Mouse (Mus musculus): ENCODE results near the gene Ndufb2. TPM values are rescaled to one million over a fixed set of nuclear protein-coding genes. Genes with fewer than 3 reads are reported as not detected.

Gene Ndufb2
- 410 and 414 TPM in 2 replicates for polyA plus RNA-seq (2015; fragmentation: Nextera tagmentation; extraction: Ambion mirVana)

DNA sequence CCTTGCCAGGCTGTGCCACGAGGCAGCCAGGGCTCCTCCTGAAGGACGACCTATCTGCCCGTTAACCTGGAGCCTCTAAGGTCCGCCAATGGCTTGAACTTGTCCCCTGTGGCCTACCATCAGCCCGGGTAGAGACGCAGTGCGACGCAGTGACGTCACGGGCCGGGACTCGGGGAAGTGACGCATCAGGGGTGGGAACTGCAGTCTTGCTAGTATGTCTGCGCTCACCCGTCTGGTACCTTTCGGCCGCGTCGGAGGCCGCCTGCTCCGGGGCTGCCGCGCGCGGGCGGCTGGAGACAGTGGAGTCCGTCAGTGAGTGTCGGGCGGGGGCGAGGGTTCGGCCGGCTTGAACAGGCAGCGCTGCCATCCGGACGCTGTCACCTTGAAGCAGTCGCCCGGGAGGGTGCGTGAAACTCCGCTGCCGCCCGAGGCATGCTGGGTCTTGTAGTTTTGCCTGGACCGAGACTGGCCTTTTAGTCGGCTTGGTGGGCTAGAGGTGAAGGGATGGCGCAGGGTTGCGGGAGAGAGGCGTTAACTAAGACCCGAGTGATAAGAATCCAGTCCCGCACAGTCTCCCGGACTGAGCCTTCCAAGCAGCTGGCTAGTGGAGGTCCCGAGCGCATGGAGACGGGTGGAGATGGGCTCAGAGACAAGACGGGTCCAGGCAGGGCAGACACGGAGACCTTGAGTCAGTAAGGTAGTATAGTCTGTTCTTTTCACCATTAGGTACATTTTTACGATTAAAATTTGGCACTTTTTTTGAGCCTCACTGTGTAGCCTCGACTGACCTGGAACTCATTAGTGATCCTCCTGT lies at the start of gene Ndufb2:
Gene Ndufb2, plus strand, starts transcription at position 174 of the 814 bp plus-strand sequence.
- Histone ChIP-seq H3K36me3 (peaks cover 35% of the 10 kb centered on the region), H3K4me2 (peak within 1 kb of the TSS; percentile 66), H3K4me1 (replicated peaks) (peaks cover 21% of the 10 kb centered on the region), H3K4me3 (peak within 1 kb of the TSS; percentile 70), H3K9ac (peak within 1 kb of the TSS; percentile 91), H3K27me3 (no peaks in the 10 kb centered on the region), H3K9me3 (no peaks in the 10 kb centered on the region), H3K27ac (peak within 1 kb of the TSS; percentile 97)
- under 1% methylated on average over 56 of the region's 56 CpGs for WGBS
- ATAC-seq (ENCODE audit: low FRiP score) = peak; percentile 98

DNA sequence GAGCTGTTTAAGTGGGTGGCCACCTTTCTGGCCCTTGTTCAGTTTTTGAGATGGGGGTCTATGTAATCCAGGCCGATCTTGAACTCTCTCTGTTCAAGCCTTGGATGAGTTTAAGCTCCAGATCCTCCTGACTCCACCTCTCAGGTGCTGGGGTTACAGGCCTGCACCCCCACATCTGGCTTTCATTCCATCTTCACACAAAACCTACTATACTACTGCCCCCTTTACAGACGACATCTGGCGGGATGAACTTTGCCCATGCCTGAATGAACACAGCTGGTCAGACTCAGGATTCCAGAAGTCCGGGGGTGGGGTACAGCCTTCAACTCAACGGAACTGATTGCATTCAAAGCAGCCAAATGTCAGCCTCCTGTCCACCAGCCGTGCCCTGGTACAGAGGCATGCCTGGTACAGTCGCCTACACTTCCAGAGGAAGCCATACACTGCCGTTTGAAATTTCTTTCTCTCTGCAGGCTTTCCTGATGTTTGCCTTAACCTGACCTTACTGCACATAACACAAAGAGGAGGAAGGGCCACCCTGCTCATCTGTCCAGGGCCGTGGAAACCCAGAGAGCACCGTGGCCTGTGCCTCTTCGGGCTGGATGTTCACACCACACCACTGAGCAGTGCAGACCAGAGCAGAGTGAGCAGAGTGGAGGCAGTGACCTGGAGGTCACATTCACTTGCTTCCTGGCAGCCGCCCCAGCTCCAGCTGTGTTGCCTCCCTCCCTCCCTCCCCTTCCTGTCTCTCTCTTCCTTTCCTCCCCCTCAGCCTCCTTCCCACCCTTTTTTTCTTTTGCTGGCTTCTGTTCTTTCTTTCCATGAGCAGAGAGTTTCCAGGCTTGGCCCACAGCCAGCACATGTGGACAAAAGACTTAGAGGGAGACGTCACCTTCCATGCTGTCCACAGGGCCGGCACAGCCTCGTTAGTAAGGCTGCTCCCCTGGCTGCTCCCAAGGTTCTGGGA lies 49.5 kb upstream of the Ndufb2 start:
- Histone ChIP-seq H3K9ac (peak overlapping the region; percentile 47), H3K4me2 (0 out of 2 replicates have a peak overlapping the region, but pooled peaks have one; percentile 28), H3K36me3 (no peaks in the 10 kb centered on the region), H3K4me3 (no peak overlapping the region), H3K27me3 (no peaks in the 10 kb centered on the region), H3K9me3 (no peaks in the 10 kb centered on the region), H3K4me1 (replicated peaks) (peaks cover 84% of the 10 kb centered on the region), H3K27ac (peak overlapping the region; percentile 88)
- ATAC-seq (ENCODE audit: low FRiP score) = peak; percentile 80
- 16% methylated on average over 15 of the region's 15 CpGs for WGBS

DNA sequence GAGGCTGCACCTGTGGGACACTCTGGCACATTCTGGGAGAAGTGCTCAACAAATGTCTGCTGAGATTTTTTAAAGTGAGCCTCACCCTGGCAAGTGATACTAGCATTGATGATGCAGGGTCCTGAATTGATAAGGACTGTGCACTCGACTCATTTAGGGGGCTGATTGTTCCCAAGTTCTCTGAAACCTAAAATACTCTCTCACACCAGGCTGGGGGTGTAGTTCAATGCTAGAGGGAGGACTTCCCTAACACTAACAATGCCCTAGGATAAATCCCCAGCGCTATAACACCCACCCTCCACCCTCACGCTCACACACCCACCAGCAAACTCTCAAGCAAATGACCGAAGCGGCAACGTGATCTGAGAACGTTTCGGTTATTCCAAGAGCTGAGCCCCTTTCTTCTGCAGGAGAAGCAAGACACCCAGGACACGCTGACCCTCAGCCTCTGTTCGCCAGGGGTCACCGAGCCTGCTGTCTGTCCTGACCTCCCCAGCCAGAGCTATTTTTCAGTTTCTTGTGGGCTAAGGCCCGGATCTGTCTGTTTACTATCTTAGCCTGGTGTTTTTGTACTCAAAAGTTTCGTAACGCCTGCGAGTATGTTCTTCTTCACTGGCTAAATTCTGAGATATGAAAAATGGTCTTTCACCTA lies 48.5 kb upstream of the Ndufb2 start:
- H3K36me3 ChIP-seq = no peaks in the 10 kb centered on the region
- H3K4me3 ChIP-seq = no peak overlapping the region
- H3K27ac ChIP-seq = peak overlapping the region; percentile 88
- no peak for ATAC-seq (ENCODE audit: low FRiP score)
- WGBS = 13% methylated on average over 15 of the region's 15 CpGs
- 0 out of 2 replicates have a peak overlapping the region, but pooled peaks have one; percentile 6 for H3K4me2 ChIP-seq
- no peaks in the 10 kb centered on the region for H3K27me3 ChIP-seq
- H3K4me1 ChIP-seq (replicated peaks) = peaks cover 80% of the 10 kb centered on the region
- H3K9me3 ChIP-seq = no peaks in the 10 kb centered on the region
- H3K9ac ChIP-seq = peak overlapping the region; percentile 47

DNA sequence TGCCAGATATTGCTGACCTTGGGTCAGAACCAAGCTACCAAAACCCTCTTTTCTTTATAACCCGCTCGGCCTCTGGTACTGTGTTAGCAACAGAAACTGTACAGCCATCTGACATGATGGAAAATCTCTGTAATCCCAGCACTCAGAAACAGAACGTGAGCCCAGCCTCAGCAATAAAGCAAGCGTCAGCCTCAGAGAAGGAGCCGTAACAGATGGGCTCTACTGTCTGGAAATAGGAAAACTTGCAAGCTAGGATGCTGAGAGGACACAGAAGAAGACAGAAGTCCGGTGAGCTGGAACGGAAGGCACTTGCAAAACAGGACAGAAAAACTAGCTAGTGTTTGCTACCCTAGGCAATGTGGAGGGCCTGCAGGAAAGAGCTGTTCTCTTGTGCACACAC lies 46.9 kb upstream of the Ndufb2 start:
- WGBS = 84% methylated on average over 7 of the region's 7 CpGs
- Histone ChIP-seq H3K27ac (peak overlapping the region; percentile 58; the same call in 1 of the 2 replicates), H3K9me3 (no peaks in the 10 kb centered on the region), H3K4me2 (no peak overlapping the region), H3K4me1 (replicated peaks) (peaks cover 64% of the 10 kb centered on the region), H3K27me3 (no peaks in the 10 kb centered on the region), H3K4me3 (no peak overlapping the region), H3K9ac (no peak overlapping the region), H3K36me3 (no peaks in the 10 kb centered on the region)
- ATAC-seq (ENCODE audit: low FRiP score) = no peak

DNA sequence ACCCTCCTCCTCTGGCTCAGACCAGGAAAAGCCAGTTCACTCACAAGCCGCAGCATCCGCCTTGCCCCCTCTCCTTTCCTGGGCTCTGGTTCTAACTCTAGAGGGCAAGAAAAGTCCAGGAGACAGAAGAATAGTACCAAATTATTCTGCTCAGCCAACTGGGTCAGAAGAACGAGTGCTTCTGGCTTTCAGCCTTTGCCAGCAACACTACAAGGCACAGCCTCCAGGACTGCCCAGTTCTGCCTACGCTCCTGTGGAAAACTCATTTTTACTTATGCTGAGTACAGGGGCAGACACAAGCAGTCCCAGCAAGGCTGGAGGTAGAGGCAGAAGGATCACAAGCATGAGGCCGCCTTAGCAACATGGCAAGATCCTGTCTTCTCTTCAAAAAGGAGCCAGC lies 44.3 kb upstream of the Ndufb2 start:
- peaks cover 5% of the 10 kb centered on the region; the same call in 1 of the 2 replicates for H3K36me3 ChIP-seq
- peaks cover 53% of the 10 kb centered on the region for H3K4me1 ChIP-seq (replicated peaks)
- H3K27me3 ChIP-seq = no peaks in the 10 kb centered on the region
- no peak for ATAC-seq (ENCODE audit: low FRiP score)
- H3K9me3 ChIP-seq = no peaks in the 10 kb centered on the region
- H3K4me2 ChIP-seq = no peak overlapping the region
- H3K9ac ChIP-seq = no peak overlapping the region; the same call in 1 of the 2 replicates
- no peak overlapping the region for H3K27ac ChIP-seq
- 83% methylated on average over 5 of the region's 5 CpGs for WGBS
- H3K4me3 ChIP-seq = no peak overlapping the region

DNA sequence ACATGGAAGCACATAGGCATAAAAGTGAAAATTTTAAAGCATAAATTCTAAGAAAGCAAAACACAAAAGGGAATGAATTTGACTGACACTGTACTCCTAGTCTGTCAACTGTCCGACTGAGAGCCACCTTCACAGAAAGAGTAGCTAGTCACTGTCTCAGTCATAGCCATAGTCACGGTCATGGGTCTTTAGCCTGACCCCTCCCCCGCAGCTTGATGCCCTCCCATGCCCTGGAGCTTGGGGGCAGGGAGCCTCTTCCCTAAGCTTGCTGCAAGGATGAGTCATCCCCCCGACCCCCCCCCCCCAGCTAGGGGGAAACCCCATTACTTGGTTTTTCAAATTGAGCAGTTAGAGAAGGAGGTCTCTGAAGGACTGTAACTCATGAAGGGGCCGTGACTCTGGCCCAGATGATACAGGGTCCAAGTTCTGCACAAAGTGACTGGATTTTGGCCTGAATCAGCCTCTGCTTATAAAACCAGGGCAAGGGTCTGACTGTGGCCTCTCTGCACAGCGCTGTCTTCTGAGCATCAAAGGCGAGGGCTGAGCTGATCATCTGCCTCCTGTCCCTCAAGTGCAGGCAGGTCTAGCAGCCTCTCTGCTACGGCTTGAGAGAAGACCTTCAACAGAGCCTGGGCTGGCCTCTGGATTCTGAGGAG lies 40.3 kb upstream of the Ndufb2 start:
- Histone ChIP-seq H3K27me3 (no peaks in the 10 kb centered on the region), H3K9ac (peak overlapping the region; percentile 24; the same call in 1 of the 2 replicates), H3K4me1 (replicated peaks) (peaks cover 50% of the 10 kb centered on the region), H3K4me3 (no peak overlapping the region), H3K9me3 (no peaks in the 10 kb centered on the region), H3K36me3 (peaks cover 8% of the 10 kb centered on the region; the same call in 1 of the 2 replicates), H3K27ac (peak overlapping the region; percentile 48; the same call in 1 of the 2 replicates), H3K4me2 (no peak overlapping the region)
- no peak for ATAC-seq (ENCODE audit: low FRiP score)
- 67% methylated on average over 8 of the region's 8 CpGs for WGBS

DNA sequence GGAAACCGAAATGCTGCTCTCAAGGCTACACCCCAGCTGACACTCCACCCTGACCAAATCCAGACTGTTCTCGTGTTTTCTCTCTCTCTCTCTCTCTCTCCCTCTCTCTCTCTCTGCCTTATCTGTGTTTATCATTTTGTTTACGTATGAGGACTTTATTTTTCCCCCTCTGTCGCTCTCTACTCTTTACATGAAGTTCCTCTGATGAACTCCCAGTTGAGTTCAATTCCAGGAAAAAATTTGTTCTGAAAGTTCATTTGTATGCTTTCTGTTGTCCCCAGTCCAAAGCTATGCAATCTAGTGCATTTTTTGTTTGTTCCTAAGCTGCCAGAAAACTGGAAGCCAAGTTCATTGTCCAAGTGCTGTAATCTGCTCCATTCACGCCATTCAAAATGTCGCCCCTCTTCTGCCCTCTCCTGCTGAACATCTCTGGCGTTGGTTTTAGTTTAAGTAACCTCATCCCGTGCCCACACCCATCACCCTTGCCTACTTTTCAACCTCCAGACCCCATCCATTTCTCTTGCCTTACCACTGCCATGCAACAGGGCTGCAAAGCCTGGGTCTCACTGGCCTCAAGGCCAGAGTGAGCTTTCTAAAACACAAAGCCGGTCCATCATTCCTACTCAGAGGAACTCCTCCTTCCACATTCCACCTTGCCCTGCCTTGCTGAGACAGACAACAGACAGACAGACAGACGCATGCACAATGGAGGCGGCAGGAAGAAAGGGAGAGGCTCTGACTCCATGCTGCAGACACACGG lies 37.3 kb upstream of the Ndufb2 start:
- 62% methylated on average over 12 of the region's 12 CpGs for WGBS
- H3K27ac ChIP-seq = peak overlapping the region; percentile 46

DNA sequence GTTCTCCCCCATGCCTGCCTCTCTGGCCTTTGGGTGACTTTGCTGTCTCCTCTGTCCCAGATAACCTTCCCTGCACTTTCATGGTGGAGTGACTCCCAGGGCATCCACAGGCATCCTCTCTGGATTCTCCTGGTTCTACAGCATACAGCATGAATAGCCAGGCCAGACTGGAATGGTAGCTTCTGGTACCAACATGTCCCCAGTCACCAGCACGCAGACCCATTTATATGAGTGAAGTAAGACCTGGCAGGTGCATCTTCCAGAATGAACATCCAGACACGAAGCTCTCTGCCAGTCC lies 36.8 kb upstream of the Ndufb2 start:
- Histone ChIP-seq H3K9me3 (no peaks in the 10 kb centered on the region), H3K9ac (peak overlapping the region; percentile 66), H3K27ac (peak overlapping the region; percentile 46; the same call in 1 of the 2 replicates), H3K4me2 (peak overlapping the region; percentile 74), H3K4me1 (replicated peaks) (peaks cover 56% of the 10 kb centered on the region), H3K27me3 (no peaks in the 10 kb centered on the region), H3K4me3 (peak overlapping the region; percentile 88), H3K36me3 (peaks cover 8% of the 10 kb centered on the region; the same call in 1 of the 2 replicates)
- ATAC-seq (ENCODE audit: low FRiP score) = no peak
- 68% methylated on average over 2 of the region's 2 CpGs for WGBS

More for the DNA sequence above, 37.3 kb upstream of the Ndufb2 start:
- peak overlapping the region; percentile 66 for H3K9ac ChIP-seq
- H3K4me3 ChIP-seq = peak overlapping the region; percentile 88
- no peak for ATAC-seq (ENCODE audit: low FRiP score)
- H3K9me3 ChIP-seq = no peaks in the 10 kb centered on the region
- peaks cover 55% of the 10 kb centered on the region for H3K4me1 ChIP-seq (replicated peaks)
- peak overlapping the region; percentile 74 for H3K4me2 ChIP-seq
- peaks cover 8% of the 10 kb centered on the region; the same call in 1 of the 2 replicates for H3K36me3 ChIP-seq
- H3K27me3 ChIP-seq = no peaks in the 10 kb centered on the region

DNA sequence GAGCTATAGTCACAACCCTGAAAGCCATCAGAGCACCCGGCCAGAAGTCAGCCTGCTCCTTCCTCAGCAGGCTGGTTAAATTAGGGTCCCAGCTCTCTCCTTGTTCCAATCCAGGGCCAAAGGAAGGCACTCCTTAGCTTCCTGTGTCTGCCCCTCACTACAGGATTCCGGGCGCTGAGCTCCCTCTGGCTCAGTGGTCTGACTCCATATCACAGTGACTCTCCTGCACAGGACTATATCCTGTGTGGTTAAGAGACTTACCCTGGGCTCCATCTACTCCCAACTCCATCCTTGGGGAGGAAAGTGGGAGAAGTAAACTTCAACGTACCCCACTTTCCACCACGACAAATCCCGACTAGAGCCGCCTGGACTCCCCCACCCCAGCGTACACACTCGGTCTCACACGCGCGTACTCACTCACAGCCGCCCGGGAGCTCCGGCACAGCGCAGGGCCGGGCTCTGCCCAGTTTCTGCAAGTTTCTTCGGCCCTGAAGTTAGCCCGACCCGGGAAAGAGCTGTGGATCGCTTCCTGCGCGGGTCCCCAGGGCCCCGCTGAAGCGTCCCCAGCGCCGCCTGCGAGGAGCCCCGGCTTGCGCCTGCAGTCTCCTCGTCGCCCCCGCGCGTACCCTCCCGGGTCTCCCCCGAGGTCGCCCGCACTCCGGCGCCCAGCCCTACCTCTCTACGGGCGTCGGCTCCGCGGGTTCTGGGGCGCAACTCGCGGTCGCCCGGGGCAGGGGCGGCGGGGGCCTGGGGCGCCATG lies 35.3 kb upstream of the Ndufb2 start:
- ATAC-seq (ENCODE audit: low FRiP score) = peak; percentile 72
- Histone ChIP-seq H3K9me3 (no peaks in the 10 kb centered on the region), H3K9ac (peak overlapping the region; percentile 93), H3K4me3 (peak overlapping the region; percentile 88), H3K36me3 (0 out of 2 replicates have a peak, but pooled peaks cover 4% of the 10 kb centered on the region), H3K27ac (peak overlapping the region; percentile 95), H3K27me3 (no peaks in the 10 kb centered on the region), H3K4me1 (replicated peaks) (peaks cover 55% of the 10 kb centered on the region), H3K4me2 (peak overlapping the region; percentile 74)
- under 1% methylated on average over 51 of the region's 54 CpGs for WGBS

DNA sequence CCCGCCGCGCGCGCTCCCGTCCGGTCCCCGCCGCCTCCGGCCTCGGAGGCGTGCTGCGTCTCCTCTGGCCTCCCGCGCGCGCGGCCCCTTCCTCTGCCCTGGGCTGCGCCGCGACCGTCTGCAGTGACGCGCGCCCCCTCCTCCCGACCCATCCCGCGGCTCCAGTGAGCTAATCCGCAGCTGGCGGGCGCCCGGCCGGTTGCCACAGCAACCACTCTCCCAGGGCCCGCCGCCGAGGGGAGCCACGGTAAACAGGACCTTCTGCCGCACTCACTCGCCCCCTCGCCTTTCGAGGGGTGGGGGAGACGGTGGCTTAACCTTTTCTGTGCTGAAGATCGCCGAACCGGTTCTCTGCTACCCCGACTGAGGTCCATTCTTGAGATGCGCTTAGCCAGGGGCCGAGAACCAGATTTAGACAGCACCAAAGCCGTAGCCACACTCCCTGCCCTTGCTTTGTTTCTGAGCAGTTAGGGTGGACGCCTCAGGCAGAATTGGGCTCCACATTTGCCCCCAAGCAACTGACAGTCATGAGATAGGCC lies 34.6 kb upstream of the Ndufb2 start, which contains the start of gene Dennd2a:
Gene Dennd2a, minus strand, starts transcription at position 145 of the 539 bp plus-strand sequence.
- peak; percentile 95 for ATAC-seq (ENCODE audit: low FRiP score)
- H3K4me3 ChIP-seq = peak within 1 kb of the TSS; percentile 88
- peak within 1 kb of the TSS; percentile 95 for H3K27ac ChIP-seq
- peaks cover 50% of the 10 kb centered on the region for H3K4me1 ChIP-seq (replicated peaks)
- H3K4me2 ChIP-seq = peak within 1 kb of the TSS; percentile 74
- H3K36me3 ChIP-seq = 0 out of 2 replicates have a peak, but pooled peaks cover 4% of the 10 kb centered on the region
- under 1% methylated on average over 23 of the region's 50 CpGs for WGBS
- no peaks in the 10 kb centered on the region for H3K9me3 ChIP-seq
- H3K9ac ChIP-seq = peak within 1 kb of the TSS; percentile 93
- no peaks in the 10 kb centered on the region for H3K27me3 ChIP-seq

Measured in hindbrain, embryonic 13.5 days (tissue).